Mouse (Mus musculus) MEL (cell line): Measurements from ENCODE around the gene Tfb1m. TPM values are rescaled to one million over a fixed set of nuclear protein-coding genes. Genes with fewer than 3 reads are reported as not detected.

Experiments used
- DNase-seq: peaks from one replicate; pipeline ENCODE4 v3.0.0; 2011; ENCODE audit warnings: low read depth, low spot score
- H3K27ac ChIP-seq: 2 replicates; pipeline ENCODE4 v1.5.1; 2012; ENCODE audit warnings: low read depth, mild to moderate bottlenecking, control low read depth, low read length, moderate library complexity; ENCODE audit not compliant: control insufficient read depth
- H3K27me3 ChIP-seq, 2 experiments: fragments of 150-350 bp in 1 of 2; sonication (generic) in 1 of 2; 2 replicates each; pipeline ENCODE4 v1.6.1; 2012; ENCODE audit warnings: low read length in 2 of 2, mild to moderate bottlenecking in 2 of 2, improper control_type of control experiment in 1 of 2, moderate library complexity in 1 of 2; ENCODE audit not compliant: insufficient read depth in 2 of 2, control insufficient read depth in 1 of 2
- H3K36me3 ChIP-seq, 2 experiments: 2 replicates each; pipeline ENCODE4 v1.6.1; 2012 to 2014; ENCODE audit warnings: low read length in 2 of 2, improper control_type of control experiment in 1 of 2, inconsistent platforms in 1 of 2, mild to moderate bottlenecking in 1 of 2; ENCODE audit not compliant: insufficient read depth in 2 of 2, control insufficient read depth in 1 of 2
- H3K4me1 ChIP-seq, 2 experiments: fragments of 150-350 bp in 1 of 2; sonication (generic) in 1 of 2; 2 replicates each; pipeline ENCODE4 v1.6.1; 2012; ENCODE audit warnings: low read length in 2 of 2, improper control_type of control experiment in 1 of 2, mild to moderate bottlenecking in 1 of 2; ENCODE audit not compliant: insufficient read depth in 2 of 2, control insufficient read depth in 1 of 2
- H3K4me3 ChIP-seq, 2 experiments: fragments of 150-350 bp in 1 of 2; sonication (generic) in 1 of 2; 2 replicates each; pipeline ENCODE4 v1.5.1; 2012; ENCODE audit warnings: low read depth in 2 of 2, low read length in 2 of 2, mild to moderate bottlenecking in 2 of 2, moderate library complexity in 2 of 2, control low read depth in 1 of 2, improper control_type of control experiment in 1 of 2; ENCODE audit not compliant: control insufficient read depth in 1 of 2, insufficient read depth in 1 of 2
- H3K79me2 ChIP-seq: 2 replicates; pipeline ENCODE4 v1.6.1; 2012; ENCODE audit warnings: mild to moderate bottlenecking, low read length, moderate library complexity; ENCODE audit not compliant: control insufficient read depth, poor library complexity, insufficient read depth
- H3K9ac ChIP-seq: 2 replicates; pipeline ENCODE4 v1.6.1; 2012; ENCODE audit warnings: low read depth, mild to moderate bottlenecking, control low read depth, low read length, moderate library complexity; ENCODE audit not compliant: control insufficient read depth, poor library complexity, severe bottlenecking
- H3K9me3 ChIP-seq: fragments of 150-350 bp; sonication (generic); replicated peaks from 2 replicates; pipeline ENCODE4 v1.6.1; 2012; ENCODE audit warnings: mild to moderate bottlenecking, low read length, improper control_type of control experiment, moderate library complexity; ENCODE audit not compliant: insufficient read depth
- BHLHE40 ChIP-seq: IDR thresholded peaks from 2 replicates; pipeline ENCODE4 v1.6.1; 2012; ENCODE audit warnings: low read depth, mild to moderate bottlenecking, inconsistent platforms, low read length, improper control_type of control experiment, borderline replicate concordance
- CHD2 ChIP-seq: IDR thresholded peaks from 2 replicates; pipeline ENCODE4 v1.6.1; 2011; ENCODE audit warnings: low read length, improper control_type of control experiment
- ELF1 ChIP-seq: IDR thresholded peaks from 2 replicates; pipeline ENCODE4 v1.6.1; 2014; ENCODE audit warnings: low read depth, mild to moderate bottlenecking, inconsistent platforms, low read length, improper control_type of control experiment, moderate library complexity
- GABPA ChIP-seq: IDR thresholded peaks from 2 replicates; pipeline ENCODE4 v1.6.1; 2012; ENCODE audit warnings: low read depth, mild to moderate bottlenecking, inconsistent platforms, low read length, improper control_type of control experiment, moderate library complexity
- GATA1 ChIP-seq: IDR thresholded peaks from 2 replicates; pipeline ENCODE4 v1.6.1; 2011; ENCODE audit warnings: low read depth, low read length, improper control_type of control experiment
- JUND ChIP-seq: IDR thresholded peaks from 2 replicates; pipeline ENCODE4 v1.6.1; 2011; ENCODE audit warnings: low read depth, mild to moderate bottlenecking, improper control_type of control experiment, low read length
- MAFK ChIP-seq: IDR thresholded peaks from 2 replicates; pipeline ENCODE4 v1.6.1; 2011; ENCODE audit warnings: low read depth, mild to moderate bottlenecking, low read length, improper control_type of control experiment, borderline replicate concordance
- MAX ChIP-seq: IDR thresholded peaks from 2 replicates; pipeline ENCODE4 v1.6.1; 2011; ENCODE audit warnings: low read length, improper control_type of control experiment
- MYC ChIP-seq: IDR thresholded peaks from 2 replicates; pipeline ENCODE4 v1.6.1; 2011; ENCODE audit warnings: low read depth, mild to moderate bottlenecking, low read length, improper control_type of control experiment, moderate library complexity
- NELFE ChIP-seq: IDR thresholded peaks from 2 replicates; pipeline ENCODE4 v1.6.1; 2011; ENCODE audit warnings: low read depth, low read length, improper control_type of control experiment
- NRF1 ChIP-seq: IDR thresholded peaks from 2 replicates; pipeline ENCODE4 v1.6.1; 2014; ENCODE audit warnings: low read depth, mild to moderate bottlenecking, inconsistent platforms, low read length, improper control_type of control experiment, moderate library complexity; ENCODE audit not compliant: poor library complexity, insufficient read depth, severe bottlenecking
- RAD21 ChIP-seq: IDR thresholded peaks from 2 replicates; pipeline ENCODE4 v1.6.1; 2011; ENCODE audit warnings: mild to moderate bottlenecking, low read depth, low read length, improper control_type of control experiment
- SIN3A ChIP-seq: IDR thresholded peaks from 2 replicates; pipeline ENCODE4 v1.6.1; 2012; ENCODE audit warnings: low read length, improper control_type of control experiment, inconsistent platforms
- SMC3 ChIP-seq: IDR thresholded peaks from 2 replicates; pipeline ENCODE4 v1.6.1; 2011; ENCODE audit warnings: low read depth, low read length, improper control_type of control experiment
- TAL1 ChIP-seq: IDR thresholded peaks from 2 replicates; pipeline ENCODE4 v1.6.1; 2012; ENCODE audit warnings: mild to moderate bottlenecking, inconsistent platforms, low read length, moderate library complexity, mixed read lengths
- TCF12 ChIP-seq: IDR thresholded peaks from 2 replicates; pipeline ENCODE4 v1.6.1; 2014; ENCODE audit warnings: low read depth, mild to moderate bottlenecking, inconsistent platforms, low read length, improper control_type of control experiment, moderate library complexity
- ZKSCAN1 ChIP-seq: IDR thresholded peaks from 2 replicates; pipeline ENCODE4 v1.6.1; 2012; ENCODE audit warnings: low read depth, mild to moderate bottlenecking, inconsistent platforms, low read length, improper control_type of control experiment, moderate library complexity
- polyA plus RNA-seq, 2 experiments: library from polyadenylated mRNA; stranded (reverse) in 1 of 2; unstranded in 1 of 2; fragments of >175 nt in 1 of 2; fragments of >200 nt in 1 of 2; gene quantifications; 2 replicates each; pipeline versions ENCODE4 v1.2.1 to v1.2.4; 2012; ENCODE audit warnings: low replicate concordance in 2 of 2, low read depth in 1 of 2; ENCODE audit not compliant: insufficient read length in 2 of 2, insufficient read depth in 1 of 2, missing spikeins in 1 of 2
- total RNA-seq: library from RNA; depleted of rRNA; stranded (reverse); fragments of 300-350 nt; gene quantifications from 2 replicates; pipeline ENCODE4 v1.2.3, GENCODE M21; 2012

The Tfb1m gene
- total and polyA plus RNA-seq, 3 experiments, result 9.2 to 13.6 TPM; not detected in 1

DNA sequence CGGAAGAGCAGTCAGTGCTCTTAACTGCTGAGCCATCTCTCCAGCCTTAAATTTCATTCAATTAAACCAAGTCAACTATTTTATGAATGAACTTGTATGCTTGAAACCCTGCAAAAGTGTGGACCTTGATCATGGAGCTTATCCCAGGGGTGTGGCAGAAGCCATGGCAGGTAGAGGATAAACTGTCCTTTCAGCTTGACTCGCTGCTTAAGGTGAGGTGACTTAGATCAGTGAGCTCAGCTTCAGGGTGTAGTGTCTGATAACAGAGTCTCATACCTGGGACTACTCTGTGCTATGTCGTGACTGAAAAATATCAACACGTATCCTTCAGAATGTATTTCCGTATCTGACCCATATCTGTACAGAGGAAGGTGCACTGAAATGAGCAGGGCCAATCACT, 37.2 kb downstream of the Tfb1m start:
- Histone ChIP-seq H3K27me3 (no peaks in the 10 kb centered on the region), H3K27ac (no peak overlapping the region), H3K4me3 (no peak overlapping the region)
- no peak for DNase-seq
- no peak for TF ChIP-seq CHD2
- no peak for TF ChIP-seq TCF12
- no peak for TF ChIP-seq MAX
- no peak for TF ChIP-seq NRF1
- TF ChIP-seq, all 39 proteins: peak for 0
- H3K36me3 ChIP-seq, result no peaks in the 10 kb centered on the region
- no peak overlapping the region for H3K9ac ChIP-seq
- H3K4me1 ChIP-seq, result no peaks in the 10 kb centered on the region; a peak in 1 of 4 replicates
- no peaks in the 10 kb centered on the region for H3K79me2 ChIP-seq
- no peaks in the 10 kb centered on the region for H3K9me3 ChIP-seq

DNA sequence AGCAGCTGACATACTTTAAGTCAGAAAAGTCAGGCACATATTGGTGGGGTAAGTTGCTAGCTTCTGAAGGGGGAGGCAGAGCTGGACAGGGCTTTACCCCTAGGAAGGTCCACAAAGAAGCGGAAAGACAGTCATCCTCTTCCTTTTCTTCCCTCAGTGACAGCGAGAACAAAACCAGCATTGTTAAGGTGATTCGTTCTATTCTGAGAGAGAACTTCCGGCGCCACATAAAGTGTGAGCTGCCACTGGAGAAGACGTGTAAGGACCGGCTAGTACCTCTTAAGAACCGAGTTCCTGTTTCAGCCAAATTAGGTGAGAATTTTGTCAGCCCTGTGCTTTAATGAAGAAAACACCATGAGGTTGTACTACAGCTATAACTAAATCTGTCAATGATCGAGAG, 41.2 kb downstream of the Tfb1m start:
- TF ChIP-seq GATA1 (no peak), RAD21 (no peak), BHLHE40 (no peak)
- no peak overlapping the region for H3K4me3 ChIP-seq
- peaks cover 0 to 4% of the 10 kb centered on the region in 2 experiments; a peak in 1 of 4 replicates for H3K4me1 ChIP-seq
- no peak overlapping the region for H3K9ac ChIP-seq
- no peak overlapping the region for H3K27ac ChIP-seq
- no peaks in the 10 kb centered on the region for H3K9me3 ChIP-seq
- H3K79me2 ChIP-seq, result no peaks in the 10 kb centered on the region
- H3K27me3 ChIP-seq, result no peaks in the 10 kb centered on the region
- no peak for DNase-seq
- no peaks in the 10 kb centered on the region; a peak in 1 of 4 replicates for H3K36me3 ChIP-seq

- no peak overlapping the region for H3K27ac ChIP-seq
- no peaks in the 10 kb centered on the region for H3K79me2 ChIP-seq
- H3K9ac ChIP-seq, result no peak overlapping the region
- no peak for DNase-seq
- H3K36me3 ChIP-seq, result no peaks in the 10 kb centered on the region; a peak in 1 of 4 replicates
- H3K4me1 ChIP-seq, result peaks cover 0 to 4% of the 10 kb centered on the region in 2 experiments; a peak in 1 of 4 replicates
- no peaks in the 10 kb centered on the region for H3K27me3 ChIP-seq
- no peaks in the 10 kb centered on the region for H3K9me3 ChIP-seq
- TF ChIP-seq MAFK (no peak), SMC3 (no peak), ZKSCAN1 (no peak), RAD21 (no peak), MYC (no peak), TAL1 (no peak), SIN3A (no peak), JUND (no peak), GABPA (no peak), ELF1 (no peak), NELFE (no peak)
- TF ChIP-seq, all 39 proteins: peak for 0
- no peak overlapping the region for H3K4me3 ChIP-seq
Measured at GRCm38 (mm10) chr17:3515851-3516250, 41.7 kb downstream of the Tfb1m start.
